Mouse (Mus musculus) hindbrain, embryonic 16.5 days (tissue): Measurements from ENCODE around the gene Tollip. TPM values are rescaled to one million over a fixed set of nuclear protein-coding genes. Genes with fewer than 3 reads are reported as not detected.

ENCODE experiments used
- ATAC-seq: fragments of 200-750 bp; cut with Nextera tagmentation; 2 replicates; pipeline ENCODE4 v1.8.0; 2017; ENCODE audit warnings: moderate TSS enrichment, moderate library complexity
- H3K27ac ChIP-seq: fragments of 300-500 bp; sonication (generic); 2 replicates; pipeline ENCODE4 v1.5.1; 2014; ENCODE audit warnings: low read depth, mild to moderate bottlenecking, control low read depth, low read length, moderate library complexity
- H3K27me3 ChIP-seq: fragments of 300-500 bp; sonication (generic); replicated peaks from 2 replicates; pipeline ENCODE4 v1.6.1; 2014; ENCODE audit warnings: low read length; ENCODE audit not compliant: control insufficient read depth, insufficient read depth
- H3K36me3 ChIP-seq: fragments of 300-500 bp; sonication (generic); 2 replicates; pipeline ENCODE4 v1.6.1; 2014; ENCODE audit warnings: mild to moderate bottlenecking, low read length, moderate library complexity, mixed read lengths; ENCODE audit not compliant: control insufficient read depth, insufficient read depth
- H3K4me1 ChIP-seq: fragments of 300-500 bp; sonication (generic); 2 replicates; pipeline ENCODE4 v1.6.1; 2014; ENCODE audit warnings: low read depth, low read length; ENCODE audit not compliant: control insufficient read depth, insufficient read depth
- H3K4me2 ChIP-seq: fragments of 300-500 bp; sonication (generic); 2 replicates; pipeline ENCODE4 v1.6.1; 2014; ENCODE audit warnings: mild to moderate bottlenecking, low read length, control low read depth, moderate library complexity
- H3K4me3 ChIP-seq: fragments of 300-500 bp; sonication (generic); 2 replicates; pipeline ENCODE4 v1.5.1; 2014; ENCODE audit warnings: mild to moderate bottlenecking, low read length, control low read depth, moderate library complexity
- H3K9ac ChIP-seq: fragments of 300-500 bp; sonication (generic); 2 replicates; pipeline ENCODE4 v1.6.1; 2014; ENCODE audit warnings: low read depth, mild to moderate bottlenecking, control low read depth, low read length, moderate library complexity
- H3K9me3 ChIP-seq: fragments of 300-500 bp; sonication (generic); 2 replicates; pipeline ENCODE4 v1.6.1; 2014; ENCODE audit warnings: mild to moderate bottlenecking, low read length, moderate library complexity; ENCODE audit not compliant: control insufficient read depth
- WGBS: fragments of 180-500 bp; shearing (Covaris S2); extraction: QIAGEN DNeasy Blood & Tissue Kit; methylation state at CpG from one replicate; pipeline ENCODE4 v1.1.7; 2014; 5-methylcytosine and 5-hydroxymethylcytosine counted together
- polyA plus RNA-seq: library from polyadenylated mRNA; unstranded; fragments of >200 nt; fragmentation: Nextera tagmentation; extraction: Ambion mirVana; gene quantifications from 2 replicates; pipeline ENCODE4 v1.2.1, GENCODE M21; 2015

Gene Tollip
- polyA plus RNA-seq, 1 experiment from 2014 or later = 77.3 TPM

DNA sequence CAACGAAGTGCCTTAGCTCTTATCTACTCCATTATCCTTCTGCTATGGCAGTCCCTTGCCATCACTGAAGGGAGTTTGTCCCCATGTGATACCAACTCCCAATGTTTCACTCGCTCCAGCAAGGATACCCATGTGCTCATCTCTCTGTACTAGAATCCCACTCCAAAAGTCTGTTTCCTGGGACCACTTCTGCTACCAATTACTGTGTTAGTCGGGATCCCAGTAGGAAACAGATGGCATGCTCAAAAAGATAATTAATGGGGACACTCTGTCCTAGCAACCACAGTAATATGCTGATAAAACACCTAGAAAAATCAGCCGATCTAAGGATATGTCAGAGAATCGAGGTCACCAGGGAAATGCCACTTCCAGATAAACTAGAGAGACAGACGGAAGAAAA lies 9.7 kb downstream of the Tollip start:
- H3K9me3 ChIP-seq = no peaks in the 10 kb centered on the region
- H3K27me3 ChIP-seq = no peaks in the 10 kb centered on the region
- H3K4me2 ChIP-seq = no peak overlapping the region
- H3K9ac ChIP-seq = no peak overlapping the region
- WGBS = 55% methylated on average over 6 of the region's 6 CpGs
- no peak overlapping the region for H3K27ac ChIP-seq
- no peak for ATAC-seq
- no peaks in the 10 kb centered on the region for H3K4me1 ChIP-seq
- no peaks in the 10 kb centered on the region for H3K36me3 ChIP-seq
- H3K4me3 ChIP-seq = no peak overlapping the region

DNA sequence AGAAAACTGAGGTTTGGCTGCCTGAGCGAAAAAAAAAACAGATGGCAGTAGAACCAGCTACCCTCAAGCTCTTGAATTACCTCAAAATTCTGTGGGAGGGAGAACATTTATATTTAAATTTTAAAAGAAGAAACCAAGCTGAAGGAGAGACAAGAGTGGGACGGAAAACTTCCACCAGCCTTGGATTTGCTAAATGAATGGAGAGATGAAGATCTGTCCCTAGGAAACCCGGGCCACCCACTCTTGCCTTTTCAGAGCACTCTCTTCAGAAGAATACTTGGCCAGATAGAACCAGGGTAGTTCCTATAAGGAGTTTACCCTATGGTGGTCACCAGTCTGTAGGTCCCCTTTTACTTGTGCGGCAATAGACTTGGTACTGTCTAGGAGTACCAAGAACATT lies 15.5 kb downstream of the Tollip start:
- Histone ChIP-seq H3K4me2 (peak overlapping the region; percentile 68), H3K9me3 (no peaks in the 10 kb centered on the region), H3K4me1 (peaks cover 27% of the 10 kb centered on the region), H3K36me3 (no peaks in the 10 kb centered on the region), H3K9ac (peak overlapping the region; percentile 69), H3K4me3 (peak overlapping the region; percentile 66), H3K27ac (peak overlapping the region; percentile 84), H3K27me3 (no peaks in the 10 kb centered on the region)
- 66% methylated on average over 4 of the region's 4 CpGs for WGBS
- no peak for ATAC-seq

DNA sequence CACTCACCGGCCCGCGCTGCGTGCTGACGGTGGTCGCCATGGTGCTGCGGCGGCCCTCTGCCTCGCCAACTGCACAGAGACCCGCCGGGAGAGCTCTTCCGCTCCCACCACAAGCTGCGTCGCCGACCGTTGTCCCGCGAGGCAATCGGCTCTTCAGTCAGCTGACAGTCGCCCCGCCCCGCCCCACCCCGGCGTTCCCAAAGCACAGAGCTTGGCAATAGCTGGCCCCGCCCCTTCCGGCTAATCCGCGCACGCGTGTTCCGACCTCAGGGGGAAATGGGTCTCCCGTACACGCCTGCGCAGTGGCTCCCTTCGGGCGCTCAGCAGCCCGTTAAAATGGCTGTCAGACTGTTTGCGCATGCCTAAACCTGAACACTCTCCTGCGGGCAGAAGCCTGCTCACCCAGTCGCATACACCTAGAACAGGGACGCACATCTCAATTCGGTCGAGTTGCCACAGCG lies 16.0 kb downstream of the Tollip start:
- peak overlapping the region; percentile 87 for H3K4me2 ChIP-seq
- no peaks in the 10 kb centered on the region for H3K9me3 ChIP-seq
- WGBS = 0% methylated on average over 42 of the region's 44 CpGs
- H3K36me3 ChIP-seq = no peaks in the 10 kb centered on the region
- peak overlapping the region; percentile 66 for H3K4me3 ChIP-seq
- peak overlapping the region; percentile 93 for H3K9ac ChIP-seq
- peaks cover 27% of the 10 kb centered on the region for H3K4me1 ChIP-seq
- no peaks in the 10 kb centered on the region for H3K27me3 ChIP-seq
- H3K27ac ChIP-seq = peak overlapping the region; percentile 85
- ATAC-seq = peak; percentile 99

DNA sequence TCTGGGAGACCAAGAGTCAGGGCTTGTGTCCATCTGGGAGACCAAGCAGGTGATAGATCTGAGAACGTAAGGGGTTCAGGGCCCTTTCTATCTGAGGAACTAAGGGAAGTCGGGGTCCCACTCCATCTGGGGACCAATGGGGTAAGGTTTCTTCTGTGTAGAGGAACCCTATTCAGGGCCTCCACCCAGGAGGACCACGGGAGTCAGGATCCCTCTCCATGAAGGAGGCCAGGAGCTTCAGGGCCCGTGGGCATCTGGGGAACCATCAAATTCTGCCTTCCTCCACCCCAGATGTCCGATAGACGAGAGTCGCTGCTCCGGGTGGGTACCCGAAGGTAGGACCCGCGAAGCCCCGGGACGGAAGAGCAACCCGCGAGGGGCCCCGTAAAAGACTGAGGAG lies 16.5 kb downstream of the Tollip start:
- peak overlapping the region; percentile 85 for H3K27ac ChIP-seq
- H3K4me3 ChIP-seq = peak overlapping the region; percentile 66
- no peak for ATAC-seq
- H3K27me3 ChIP-seq = no peaks in the 10 kb centered on the region
- H3K4me1 ChIP-seq = peaks cover 27% of the 10 kb centered on the region
- no peaks in the 10 kb centered on the region for H3K36me3 ChIP-seq
- WGBS = 0% methylated on average over 16 of the region's 16 CpGs
- H3K4me2 ChIP-seq = peak overlapping the region; percentile 87
- H3K9me3 ChIP-seq = no peaks in the 10 kb centered on the region
- peak overlapping the region; percentile 93 for H3K9ac ChIP-seq

DNA sequence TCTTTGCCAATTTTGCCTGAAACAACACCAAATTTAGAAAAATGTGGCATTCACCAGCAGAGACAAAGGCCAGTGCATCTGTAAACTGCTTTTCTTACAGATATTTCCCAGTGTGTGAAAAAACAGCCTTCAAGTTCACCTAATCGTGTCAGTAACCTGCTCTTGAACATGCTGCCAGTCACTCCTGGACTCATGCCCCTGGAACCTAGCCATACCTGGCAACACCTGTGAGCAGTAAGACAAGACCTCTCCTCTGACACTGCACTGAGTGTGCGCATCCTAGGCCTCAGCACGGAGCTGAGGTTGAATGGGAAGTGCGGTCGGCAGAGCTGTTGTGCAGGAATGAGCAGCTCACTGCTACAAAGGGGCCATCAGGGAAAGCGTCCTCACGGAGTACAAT lies 26.2 kb downstream of the Tollip start:
- Histone ChIP-seq H3K36me3 (peaks cover 30% of the 10 kb centered on the region), H3K27ac (no peak overlapping the region), H3K9me3 (no peaks in the 10 kb centered on the region), H3K4me1 (no peaks in the 10 kb centered on the region), H3K9ac (no peak overlapping the region), H3K4me2 (no peak overlapping the region), H3K4me3 (no peak overlapping the region), H3K27me3 (no peaks in the 10 kb centered on the region)
- 94% methylated on average over 7 of the region's 7 CpGs for WGBS
- no peak for ATAC-seq

DNA sequence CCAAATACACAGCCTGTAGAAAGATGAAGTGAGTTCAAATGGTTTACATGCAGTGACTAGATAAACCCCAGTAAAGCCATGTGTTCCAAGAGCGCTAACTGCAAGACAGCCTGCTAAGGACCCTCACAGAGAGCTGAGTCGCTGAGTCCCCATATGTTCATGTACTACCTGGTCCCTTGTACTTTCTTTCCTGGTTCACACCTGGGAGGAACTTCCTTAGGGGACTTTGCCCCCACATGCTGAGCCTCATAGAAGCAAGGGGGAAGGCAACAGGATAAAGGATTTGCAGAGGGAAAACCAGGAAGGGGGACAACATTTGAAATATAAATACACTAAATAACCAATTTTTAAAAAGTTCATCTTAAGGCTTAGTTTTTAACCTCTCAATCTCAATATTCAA lies 39.5 kb downstream of the Tollip start:
- Histone ChIP-seq H3K27ac (no peak overlapping the region), H3K9me3 (no peaks in the 10 kb centered on the region), H3K4me2 (no peak overlapping the region), H3K9ac (no peak overlapping the region), H3K4me3 (no peak overlapping the region), H3K27me3 (no peaks in the 10 kb centered on the region), H3K4me1 (no peaks in the 10 kb centered on the region), H3K36me3 (peaks cover 25% of the 10 kb centered on the region)
- 92% methylated on average over 2 of the region's 2 CpGs for WGBS
- no peak for ATAC-seq

DNA sequence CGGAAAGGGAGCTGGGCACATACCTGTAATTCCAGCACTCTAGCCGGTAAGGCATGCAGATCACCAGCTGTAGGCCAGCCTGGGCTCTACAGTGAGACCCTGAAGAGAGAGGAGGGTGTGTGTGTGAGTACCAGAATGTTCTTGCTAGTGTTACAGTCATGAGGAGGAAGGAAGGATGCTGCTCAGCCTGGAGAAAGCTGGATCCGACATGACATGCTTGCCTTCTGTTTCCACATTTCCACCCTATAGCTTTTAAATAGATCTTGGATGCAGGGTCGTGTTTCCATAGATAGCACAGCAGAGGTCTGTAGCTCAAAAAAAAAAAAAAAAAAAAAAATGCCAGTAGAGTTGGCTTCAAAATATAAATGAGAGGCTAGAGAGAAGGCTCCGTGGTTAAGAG lies 43.4 kb downstream of the Tollip start:
- no peak overlapping the region for H3K27ac ChIP-seq
- peaks cover 17% of the 10 kb centered on the region for H3K36me3 ChIP-seq
- 97% methylated on average over 5 of the region's 5 CpGs for WGBS

DNA sequence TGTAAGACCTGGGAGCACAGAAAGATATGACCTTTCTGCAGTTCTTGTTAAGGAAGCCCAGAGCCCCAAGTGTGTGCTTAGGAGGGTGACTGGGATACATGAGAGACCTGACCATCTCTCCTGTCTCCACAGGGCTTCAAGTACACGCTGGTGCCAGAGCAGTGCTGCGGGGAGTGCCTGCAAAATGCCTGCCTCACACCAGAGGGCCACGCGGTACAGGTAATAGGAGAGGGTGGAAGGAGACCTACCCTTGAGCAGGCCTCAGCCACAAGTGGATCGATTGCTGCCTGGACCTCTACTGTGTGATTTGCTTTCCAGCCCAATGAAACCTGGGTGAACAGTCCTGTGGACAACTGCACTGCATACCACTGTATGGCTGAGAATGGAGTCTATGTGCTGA lies 47.8 kb downstream of the Tollip start:
- ATAC-seq = no peak
- H3K27me3 ChIP-seq = no peaks in the 10 kb centered on the region
- H3K4me1 ChIP-seq = no peaks in the 10 kb centered on the region
- H3K4me3 ChIP-seq = no peak overlapping the region
- H3K27ac ChIP-seq = no peak overlapping the region
- no peak overlapping the region for H3K9ac ChIP-seq
- WGBS = 77% methylated on average over 5 of the region's 5 CpGs
- H3K4me2 ChIP-seq = no peak overlapping the region
- no peaks in the 10 kb centered on the region for H3K9me3 ChIP-seq
- H3K36me3 ChIP-seq = peaks cover 12% of the 10 kb centered on the region; the same call in 1 of the 2 replicates

More for the DNA sequence above, 43.4 kb downstream of the Tollip start:
- Histone ChIP-seq H3K4me2 (no peak overlapping the region), H3K4me1 (no peaks in the 10 kb centered on the region), H3K9ac (no peak overlapping the region), H3K27me3 (no peaks in the 10 kb centered on the region), H3K9me3 (no peaks in the 10 kb centered on the region), H3K4me3 (no peak overlapping the region)
- no peak for ATAC-seq

DNA sequence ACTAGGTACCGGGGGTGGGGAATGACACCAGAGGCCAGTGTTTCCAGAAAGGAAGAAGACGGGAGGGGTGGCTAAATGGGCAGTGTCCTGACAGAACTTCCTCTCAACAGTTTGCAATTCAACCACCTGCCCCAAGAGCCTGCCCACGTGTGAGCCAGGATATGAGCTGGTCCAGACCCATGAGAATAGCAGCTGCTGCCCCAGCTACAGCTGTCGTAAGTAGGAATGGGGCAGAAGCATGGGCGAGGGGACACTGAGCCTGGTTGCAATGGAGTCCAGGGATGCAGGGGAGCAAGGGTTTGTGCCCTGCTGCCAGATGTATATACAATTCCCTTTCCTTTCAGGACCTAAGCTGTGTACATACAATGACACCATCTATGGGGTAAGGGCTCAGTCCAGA lies 48.7 kb downstream of the Tollip start:
- Histone ChIP-seq H3K36me3 (peaks cover 9% of the 10 kb centered on the region; the same call in 1 of the 2 replicates), H3K9ac (no peak overlapping the region), H3K9me3 (no peaks in the 10 kb centered on the region), H3K27ac (no peak overlapping the region), H3K27me3 (no peaks in the 10 kb centered on the region), H3K4me3 (no peak overlapping the region), H3K4me2 (no peak overlapping the region), H3K4me1 (no peaks in the 10 kb centered on the region)
- no peak for ATAC-seq
- WGBS = 80% methylated on average over 5 of the region's 5 CpGs

DNA sequence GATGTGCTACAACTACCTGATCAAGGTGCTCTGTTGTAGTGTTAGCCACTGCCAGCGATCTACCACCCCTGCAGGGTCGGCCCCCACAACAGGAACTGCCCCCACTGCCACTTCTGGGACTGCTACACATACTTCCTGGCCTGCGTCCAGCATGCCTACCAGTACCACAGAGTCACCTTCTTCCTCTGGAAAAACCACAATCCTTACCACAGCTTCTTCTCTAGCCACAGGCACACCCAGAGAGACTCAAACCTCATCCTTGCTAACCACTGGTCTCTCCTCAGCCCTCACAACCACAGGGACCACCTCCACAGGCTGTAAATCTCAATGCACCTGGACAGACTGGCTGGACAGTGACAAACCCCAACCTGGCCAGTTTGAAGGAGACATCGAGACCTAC lies 57.3 kb downstream of the Tollip start:
- Histone ChIP-seq H3K4me2 (no peak overlapping the region), H3K36me3 (no peaks in the 10 kb centered on the region), H3K27me3 (no peaks in the 10 kb centered on the region), H3K9ac (no peak overlapping the region), H3K9me3 (no peaks in the 10 kb centered on the region), H3K4me1 (no peaks in the 10 kb centered on the region), H3K4me3 (no peak overlapping the region), H3K27ac (no peak overlapping the region)
- no peak for ATAC-seq
- 82% methylated on average over 4 of the region's 4 CpGs for WGBS
